Mouse (Mus musculus) stomach, embryonic 14.5 days (tissue): ENCODE measurements around the gene Plxnc1. TPM values are rescaled to one million over a fixed set of nuclear protein-coding genes. Genes with fewer than 3 reads are reported as not detected.

Experiments
- ATAC-seq: fragments of 200-750 bp; cut with Nextera tagmentation; 2 replicates; pipeline ENCODE4 v1.8.0; 2017; ENCODE audit warnings: low read depth, moderate TSS enrichment; ENCODE audit not compliant: insufficient number of reproducible peaks, insufficient read depth, low FRiP score
- H3K27ac ChIP-seq: fragments of 300-500 bp; sonication (generic); 2 replicates; pipeline ENCODE4 v1.5.1; 2014; ENCODE audit warnings: mild to moderate bottlenecking, low read length, moderate library complexity, mixed read lengths
- H3K27me3 ChIP-seq: fragments of 300-500 bp; sonication (generic); 2 replicates; pipeline ENCODE4 v1.6.1; 2014; ENCODE audit warnings: low read length, control low read depth, mixed read lengths; ENCODE audit not compliant: control insufficient read depth, insufficient read depth
- H3K36me3 ChIP-seq: fragments of 300-500 bp; sonication (generic); 2 replicates; pipeline ENCODE4 v1.6.1; 2014; ENCODE audit warnings: mild to moderate bottlenecking, control low read depth, low read length, moderate library complexity, mixed read lengths; ENCODE audit not compliant: control insufficient read depth, insufficient read depth
- H3K4me1 ChIP-seq: fragments of 300-500 bp; sonication (generic); 2 replicates; pipeline ENCODE4 v1.6.1; 2014; ENCODE audit warnings: low read length, control low read depth, mixed read lengths; ENCODE audit not compliant: control insufficient read depth, insufficient read depth
- H3K4me2 ChIP-seq: fragments of 300-500 bp; sonication (generic); replicated peaks from 2 replicates; pipeline ENCODE4 v1.6.1; 2014; ENCODE audit warnings: low read depth, low read length, control low read depth
- H3K4me3 ChIP-seq: fragments of 300-500 bp; sonication (generic); 2 replicates; pipeline ENCODE4 v1.5.1; 2014; ENCODE audit warnings: low read depth, low read length, control low read depth
- H3K9ac ChIP-seq: fragments of 300-500 bp; sonication (generic); replicated peaks from 2 replicates; pipeline ENCODE4 v1.6.1; 2014; ENCODE audit warnings: low read depth, mild to moderate bottlenecking, control low read depth, low read length, moderate library complexity, mixed read lengths
- H3K9me3 ChIP-seq: fragments of 300-500 bp; sonication (generic); 2 replicates; pipeline ENCODE4 v1.6.1; 2016; ENCODE audit warnings: low read depth, low read length, control low read depth; ENCODE audit not compliant: control insufficient read depth
- WGBS: fragments of 180-500 bp; shearing (Covaris S2); extraction: QIAGEN DNeasy Blood & Tissue Kit; methylation state at CpG from one replicate; pipeline ENCODE4 v1.1.7; 2014; 5-methylcytosine and 5-hydroxymethylcytosine counted together
- polyA plus RNA-seq: library from polyadenylated mRNA; unstranded; fragments of >200 nt; fragmentation: Nextera tagmentation; extraction: Ambion mirVana; gene quantifications from 2 replicates; pipeline ENCODE4 v1.2.1, GENCODE M21; 2014

Gene Plxnc1
- polyA plus RNA-seq, 1 experiment from 2014 or later = 2.3 TPM

DNA sequence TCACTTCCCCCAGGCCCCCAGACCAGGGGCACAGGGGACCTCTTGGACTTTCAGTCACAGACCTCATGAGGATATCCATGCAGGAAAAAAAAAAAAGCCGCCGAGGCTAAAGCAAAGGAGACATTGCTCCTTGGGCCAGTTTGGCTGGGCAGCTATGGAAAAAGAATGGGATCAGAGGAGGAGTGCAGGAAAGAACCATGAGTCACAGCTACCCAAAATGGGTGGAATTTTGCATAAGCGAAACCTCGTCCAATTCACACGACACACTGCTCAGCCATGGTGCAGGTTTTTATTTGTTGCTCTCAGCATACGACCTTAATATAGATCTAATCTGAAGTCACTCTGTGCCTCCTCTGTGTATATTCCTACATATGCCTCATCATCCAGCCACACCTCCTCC lies 28.9 kb downstream of the Plxnc1 start:
- Histone ChIP-seq H3K4me2 (no peak overlapping the region), H3K9ac (no peak overlapping the region), H3K27me3 (no peaks in the 10 kb centered on the region), H3K36me3 (no peaks in the 10 kb centered on the region), H3K27ac (no peak overlapping the region), H3K4me3 (no peak overlapping the region), H3K4me1 (no peaks in the 10 kb centered on the region), H3K9me3 (no peaks in the 10 kb centered on the region)
- ATAC-seq = no peak
- WGBS = 89% methylated on average over 6 of the region's 6 CpGs

DNA sequence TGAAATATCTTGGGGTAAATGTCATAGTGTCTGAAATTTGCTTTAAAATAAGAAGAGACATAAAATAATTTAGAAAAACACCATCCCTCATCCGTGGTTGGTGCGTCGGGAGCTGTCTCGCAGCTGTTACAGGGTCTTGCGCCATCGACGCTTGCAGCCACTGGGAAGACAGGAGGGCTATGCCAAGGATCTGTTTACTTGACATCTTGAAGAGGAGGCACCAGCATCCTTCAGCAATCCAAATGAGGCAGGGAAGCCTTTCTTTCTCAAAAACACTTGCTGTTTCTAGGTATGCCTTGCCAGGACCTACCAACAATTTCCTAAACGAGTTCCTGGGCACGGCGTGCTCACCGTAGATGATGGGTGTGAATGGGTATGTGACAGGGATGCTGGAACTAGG lies 30.6 kb downstream of the Plxnc1 start:
- no peak overlapping the region for H3K9ac ChIP-seq
- no peaks in the 10 kb centered on the region for H3K27me3 ChIP-seq
- no peak overlapping the region for H3K4me2 ChIP-seq
- no peak overlapping the region for H3K27ac ChIP-seq
- 87% methylated on average over 11 of the region's 11 CpGs for WGBS
- ATAC-seq = no peak
- H3K9me3 ChIP-seq = no peaks in the 10 kb centered on the region
- no peaks in the 10 kb centered on the region for H3K4me1 ChIP-seq
- no peak overlapping the region for H3K4me3 ChIP-seq
- no peaks in the 10 kb centered on the region for H3K36me3 ChIP-seq

DNA sequence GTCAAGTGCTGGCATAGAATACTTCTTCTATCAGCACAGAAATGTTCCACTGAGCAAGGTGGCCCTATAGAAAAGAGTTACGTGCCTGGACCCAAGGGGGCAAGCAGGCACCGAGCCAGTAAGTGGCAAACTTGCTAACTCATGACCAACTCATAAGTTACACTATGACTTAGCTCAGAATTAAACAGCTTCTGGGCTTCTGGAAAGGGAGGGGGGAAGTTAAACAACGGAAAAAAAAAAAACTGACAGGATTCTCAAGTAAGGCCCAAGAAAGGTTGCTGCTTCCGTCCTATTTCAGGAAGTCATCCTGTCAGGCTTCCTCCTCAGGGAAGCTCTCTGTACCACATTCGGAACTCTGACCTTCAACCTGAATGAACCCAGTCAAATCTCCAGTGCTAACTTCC lies 31.3 kb downstream of the Plxnc1 start:
- Histone ChIP-seq H3K4me1 (no peaks in the 10 kb centered on the region), H3K9me3 (no peaks in the 10 kb centered on the region), H3K4me3 (no peak overlapping the region), H3K27me3 (no peaks in the 10 kb centered on the region), H3K9ac (no peak overlapping the region), H3K36me3 (no peaks in the 10 kb centered on the region), H3K27ac (no peak overlapping the region), H3K4me2 (no peak overlapping the region)
- 66% methylated on average over 5 of the region's 5 CpGs for WGBS
- no peak for ATAC-seq

DNA sequence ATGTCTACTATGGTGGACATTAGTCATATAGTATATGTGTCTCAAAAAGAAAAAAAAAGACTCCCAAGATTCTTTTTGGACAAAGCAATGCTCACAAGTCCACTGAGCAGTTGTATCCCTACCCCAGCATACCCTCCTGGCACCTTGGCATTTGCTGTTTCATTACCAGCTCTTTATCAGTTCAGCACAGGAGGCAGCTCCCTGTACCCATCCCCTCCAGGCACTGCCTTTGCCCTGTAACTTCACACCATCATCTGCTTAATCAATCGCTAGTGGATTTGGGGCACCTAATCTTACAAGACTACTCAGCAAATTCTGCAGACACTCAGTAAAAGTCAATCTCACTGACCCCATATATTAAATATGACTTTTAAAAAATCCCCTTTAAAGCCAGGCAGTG lies 32.1 kb downstream of the Plxnc1 start:
- Histone ChIP-seq H3K4me3 (no peak overlapping the region), H3K9me3 (no peaks in the 10 kb centered on the region), H3K9ac (no peak overlapping the region), H3K4me1 (no peaks in the 10 kb centered on the region), H3K27me3 (no peaks in the 10 kb centered on the region), H3K27ac (no peak overlapping the region), H3K4me2 (no peak overlapping the region), H3K36me3 (no peaks in the 10 kb centered on the region)
- ATAC-seq = peak; percentile 65; the same call in 1 of the 2 replicates
- WGBS = 79% methylated on average over 1 of the region's 1 CpGs

DNA sequence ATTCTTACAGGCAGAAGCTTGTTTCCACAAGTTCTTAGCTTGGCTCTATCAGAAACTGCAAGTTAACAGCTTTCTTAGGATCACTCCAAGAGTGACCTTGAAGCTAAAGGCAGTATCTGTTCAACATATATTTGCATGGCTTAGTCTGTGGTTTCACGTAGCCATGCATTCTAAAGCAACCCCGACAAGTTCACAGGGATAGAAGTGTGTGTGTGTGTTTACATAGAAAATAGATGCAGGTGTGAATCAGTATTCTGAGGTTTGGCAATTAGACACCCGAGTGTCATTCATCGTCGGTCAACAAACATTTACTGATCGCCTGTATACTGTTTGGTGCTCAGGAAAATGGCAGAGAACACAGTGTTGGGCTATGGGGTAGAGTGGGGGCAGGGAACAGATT lies 33.5 kb downstream of the Plxnc1 start:
- Histone ChIP-seq H3K9me3 (no peaks in the 10 kb centered on the region), H3K36me3 (no peaks in the 10 kb centered on the region), H3K4me1 (no peaks in the 10 kb centered on the region), H3K27ac (no peak overlapping the region), H3K4me3 (no peak overlapping the region), H3K9ac (no peak overlapping the region), H3K27me3 (no peaks in the 10 kb centered on the region), H3K4me2 (no peak overlapping the region)
- 88% methylated on average over 6 of the region's 6 CpGs for WGBS
- ATAC-seq = no peak

DNA sequence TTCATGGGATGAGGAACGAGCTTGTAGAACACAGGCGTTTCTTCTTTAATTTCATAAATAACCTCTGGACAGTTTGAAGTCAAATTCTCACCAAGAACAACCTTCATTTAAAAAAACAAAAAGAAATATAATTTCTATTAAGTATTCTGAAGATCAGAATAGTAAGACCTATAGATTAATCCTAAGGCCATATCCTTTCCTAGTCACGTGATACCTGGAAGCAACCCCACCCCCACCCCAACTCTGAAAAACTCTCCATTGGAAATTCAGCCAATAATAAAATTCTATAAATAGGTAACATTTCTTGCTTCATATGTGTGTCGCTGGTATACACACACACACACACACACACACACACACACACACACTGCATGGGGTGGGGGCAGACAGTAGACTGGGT lies 34.1 kb downstream of the Plxnc1 start:
- no peak overlapping the region for H3K27ac ChIP-seq
- H3K9ac ChIP-seq = no peak overlapping the region
- no peaks in the 10 kb centered on the region for H3K27me3 ChIP-seq
- no peak for ATAC-seq
- no peak overlapping the region for H3K4me3 ChIP-seq
- no peaks in the 10 kb centered on the region for H3K36me3 ChIP-seq
- H3K4me2 ChIP-seq = no peak overlapping the region
- WGBS = 90% methylated on average over 4 of the region's 4 CpGs
- no peaks in the 10 kb centered on the region for H3K4me1 ChIP-seq
- no peaks in the 10 kb centered on the region for H3K9me3 ChIP-seq

DNA sequence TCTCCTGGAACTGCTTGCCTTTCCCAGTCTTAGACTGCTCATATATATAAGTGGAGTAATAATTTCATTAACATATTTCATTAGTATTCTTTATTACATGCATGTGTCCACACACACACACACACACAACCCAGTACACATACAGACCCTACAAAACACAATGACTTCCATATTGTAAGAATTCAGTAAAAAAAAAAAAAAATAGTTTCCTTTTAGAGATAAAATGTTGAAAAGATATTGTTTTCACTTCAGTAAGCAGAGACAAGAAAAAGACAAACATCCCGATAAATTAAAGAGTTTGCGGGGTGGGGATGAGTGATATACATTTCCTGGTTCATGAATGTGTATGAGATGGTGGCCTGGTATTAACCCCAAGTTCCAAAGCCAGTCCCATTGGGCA lies 34.8 kb downstream of the Plxnc1 start:
- no peak overlapping the region for H3K9ac ChIP-seq
- no peaks in the 10 kb centered on the region for H3K9me3 ChIP-seq
- no peak overlapping the region for H3K4me3 ChIP-seq
- no peak overlapping the region for H3K4me2 ChIP-seq
- no peak overlapping the region for H3K27ac ChIP-seq
- no peaks in the 10 kb centered on the region for H3K27me3 ChIP-seq
- H3K36me3 ChIP-seq = no peaks in the 10 kb centered on the region
- H3K4me1 ChIP-seq = no peaks in the 10 kb centered on the region
- no peak for ATAC-seq
- 87% methylated on average over 2 of the region's 2 CpGs for WGBS

DNA sequence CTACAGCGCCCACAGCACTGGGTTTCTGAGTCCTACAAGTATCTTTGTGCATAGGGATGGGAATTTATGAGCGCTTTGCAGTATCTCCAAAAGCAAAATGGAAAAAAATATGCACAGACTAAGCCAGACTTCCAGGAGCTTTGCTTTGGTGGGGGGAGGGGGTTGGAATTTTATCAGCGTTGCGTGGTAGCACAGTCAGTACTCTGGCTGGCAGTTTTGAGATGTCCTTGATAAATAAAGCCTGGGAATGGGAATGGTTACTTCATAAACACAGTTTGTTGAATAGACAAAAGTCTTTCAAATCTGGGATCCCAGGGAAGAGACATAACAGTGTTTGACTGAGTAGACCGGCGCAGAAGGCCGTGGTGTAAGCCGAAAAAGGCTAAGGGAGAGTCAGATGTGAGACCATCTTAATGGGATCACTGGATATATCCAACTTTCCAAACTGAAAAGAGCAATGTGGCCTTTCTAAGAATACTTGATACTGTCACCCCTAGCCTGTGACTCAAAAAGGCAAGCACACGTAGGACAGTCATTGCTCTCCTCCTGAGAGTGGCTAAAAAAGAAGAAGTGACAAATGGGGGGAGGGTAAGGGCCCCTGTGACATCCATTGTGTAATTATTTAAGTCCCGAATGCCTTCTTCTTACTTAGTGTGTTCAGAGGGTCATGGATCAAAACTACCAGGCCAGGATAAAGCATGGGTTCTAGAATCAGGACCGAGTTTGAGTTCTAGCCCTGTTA lies 35.5 kb downstream of the Plxnc1 start:
- Histone ChIP-seq H3K27me3 (no peaks in the 10 kb centered on the region), H3K4me3 (no peak overlapping the region), H3K27ac (no peak overlapping the region), H3K36me3 (no peaks in the 10 kb centered on the region), H3K4me1 (no peaks in the 10 kb centered on the region), H3K9me3 (no peaks in the 10 kb centered on the region), H3K4me2 (no peak overlapping the region), H3K9ac (no peak overlapping the region)
- no peak for ATAC-seq
- WGBS = 83% methylated on average over 11 of the region's 11 CpGs
